Mouse (Mus musculus) thymus, postnatal 0 days (tissue): ENCODE measurements around the gene Rab3gap2. TPM values are rescaled to one million over a fixed set of nuclear protein-coding genes. Genes with fewer than 3 reads are reported as not detected.

Experiments
- DNase-seq: peaks from one replicate; pipeline ENCODE4 v3.0.0-alpha.2; 2015; ENCODE audit warnings: low spot score
- polyA plus RNA-seq: library from polyadenylated mRNA; unstranded; fragments of >200 nt; fragmentation: Nextera tagmentation; extraction: Ambion mirVana; gene quantifications from 2 replicates; pipeline ENCODE4 v1.2.1, GENCODE M21; 2015

Gene Rab3gap2
- 16.2 and 16.8 TPM in 2 replicates for polyA plus RNA-seq

- DNase-seq, result peak; percentile 98
These were observed at the start of gene Rab3gap2 for GRCm38 (mm10) chr1:185203909-185204661. Rab3gap2 (plus strand) TSS chr1:185204117.

GRCm38 (mm10) chr1:185173641-185174040, 30.3 kb upstream of the Rab3gap2 start:
- DNase-seq, result no peak

GRCm38 (mm10) chr1:185177860-185178259, 26.1 kb upstream of the Rab3gap2 start:
- DNase-seq, result no peak

- no peak for DNase-seq
These were observed 20.2 kb upstream of the Rab3gap2 start for GRCm38 (mm10) chr1:185183591-185184330.

GRCm38 (mm10) chr1:185185556-185185955, 18.4 kb upstream of the Rab3gap2 start:
- no peak for DNase-seq

- no peak for DNase-seq
These were observed 16.7 kb upstream of the Rab3gap2 start for GRCm38 (mm10) chr1:185187135-185187785.

GRCm38 (mm10) chr1:185189901-185190300, 14.0 kb upstream of the Rab3gap2 start:
- DNase-seq, result no peak

GRCm38 (mm10) chr1:185192087-185192486, 11.8 kb upstream of the Rab3gap2 start:
- no peak for DNase-seq

- DNase-seq, result peak; percentile 69
These were observed 10.4 kb upstream of the Rab3gap2 start for GRCm38 (mm10) chr1:185193509-185193908.

GRCm38 (mm10) chr1:185196323-185196722, 7.6 kb upstream of the Rab3gap2 start:
- no peak for DNase-seq

- peak; percentile 3 for DNase-seq
These were observed 3.1 kb upstream of the Rab3gap2 start for GRCm38 (mm10) chr1:185200571-185201395.

GRCm38 (mm10) chr1:185201994-185202393, 1.9 kb upstream of the Rab3gap2 start:
- DNase-seq, result no peak

GRCm38 (mm10) chr1:185203196-185203908, 565 bp upstream of the Rab3gap2 start:
- DNase-seq, result peak; percentile 29

- DNase-seq, result no peak
These were observed 1.2 kb downstream of the Rab3gap2 start for GRCm38 (mm10) chr1:185205090-185205489.

GRCm38 (mm10) chr1:185207851-185208595, 4.1 kb downstream of the Rab3gap2 start:
- no peak for DNase-seq

- DNase-seq, result no peak
These were observed 4.8 kb downstream of the Rab3gap2 start for GRCm38 (mm10) chr1:185208766-185209165.

- DNase-seq, result no peak
These were observed 5.8 kb downstream of the Rab3gap2 start for GRCm38 (mm10) chr1:185209641-185210176.

GRCm38 (mm10) chr1:185216360-185216759, 12.4 kb downstream of the Rab3gap2 start:
- no peak for DNase-seq

GRCm38 (mm10) chr1:185216762-185217161, 12.8 kb downstream of the Rab3gap2 start:
- DNase-seq, result no peak
